Mouse (Mus musculus) spleen, adult 2 months (tissue): ENCODE measurements around the gene Tbc1d9b.

Experiments used
- CTCF ChIP-seq: fragments of 200-500 bp; IDR thresholded peaks from 2 replicates; pipeline ENCODE4 v1.5.1; 2011; ENCODE audit warnings: mild to moderate bottlenecking, inconsistent platforms; ENCODE audit not compliant: insufficient read depth, insufficient read length, insufficient replicate concordance; ENCODE audit errors: extremely low read depth
- POLR2A ChIP-seq: fragments of 200-500 bp; IDR thresholded peaks from 2 replicates; pipeline ENCODE4 v1.6.1; 2011; ENCODE audit warnings: low read depth, low read length, inconsistent platforms

GRCm38 (mm10) chr11:50180478-50181231 lies 49.5 kb downstream of the Tbc1d9b start:
- TF ChIP-seq CTCF (no peak), POLR2A (no peak)
